ENCODE assay signal across 11 mouse cellular contexts in the genomic region with DNA sequence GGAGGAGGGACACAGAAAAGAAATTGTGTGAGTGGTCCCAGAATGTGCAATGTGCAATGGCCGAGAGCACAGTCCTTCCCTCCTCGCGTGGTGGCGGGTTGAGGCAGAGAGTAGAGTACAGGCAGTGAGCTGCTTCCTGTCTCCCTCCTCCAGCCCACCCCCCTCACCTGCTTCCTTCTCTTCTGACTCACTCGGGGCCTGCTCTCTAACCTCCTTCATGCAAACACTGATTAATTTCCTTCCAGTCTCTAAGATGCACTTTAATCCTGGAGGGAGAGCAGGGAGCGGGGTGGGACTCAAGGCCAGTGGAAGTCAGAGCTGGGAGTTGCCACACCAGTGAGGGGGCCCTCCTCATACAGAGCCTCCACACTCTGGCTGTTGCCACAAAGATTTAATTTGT. TPM values are rescaled to one million over a fixed set of nuclear protein-coding genes. Genes with fewer than 3 reads are reported as not detected.
DNase-seq lines count a peak whose midpoint lies in the region; ATAC-seq and TF ChIP-seq lines count a peak whose summit lies in the region.
"Had no signal": no experiment of that assay in that cellular context is flagged by ENCODE, and none has a peak within 500 bp of the region (broad histone marks: within the 10 kb centered on the region; RNA-seq: fewer than 3 reads in every experiment).

No protein-coding gene starts in this region.

- WGBS in forebrain, embryonic 15.5 days, result 32% methylated on average over 6 of the region's 6 CpGs
- WGBS in forebrain, embryonic 14.5 days, result 55% methylated on average over 6 of the region's 6 CpGs
- 50% methylated on average over 6 of the region's 6 CpGs for WGBS in midbrain, embryonic 13.5 days
- 46% methylated on average over 6 of the region's 6 CpGs for WGBS in midbrain, postnatal 0 days
- WGBS in intestine, embryonic 16.5 days, result 14% methylated on average over 6 of the region's 6 CpGs

- H3K9ac ChIP-seq in forebrain, embryonic 15.5 days (replicated peaks), result no peak overlapping the region
- no peak overlapping the region for H3K9ac ChIP-seq in forebrain, embryonic 14.5 days (ENCODE audit: low read length)
- no peak overlapping the region for H3K9ac ChIP-seq in midbrain, embryonic 13.5 days (replicated peaks)
- H3K9ac ChIP-seq in midbrain, postnatal 0 days (replicated peaks; ENCODE audit: low read length, poor library complexity, severe bottlenecking), result no peak overlapping the region
- H3K9ac ChIP-seq in intestine, embryonic 16.5 days (ENCODE audit: low read depth, low read length), result no peak overlapping the region
- H3K9ac ChIP-seq: hindbrain, embryonic 15.5 days; limb, embryonic 15.5 days had no signal

- no peaks in the 10 kb centered on the region for H3K27me3 ChIP-seq in forebrain, embryonic 15.5 days
- H3K27me3 ChIP-seq in forebrain, embryonic 14.5 days (replicated peaks; ENCODE audit: control insufficient read depth, insufficient read depth, low read length), result no peaks in the 10 kb centered on the region
- no peaks in the 10 kb centered on the region for H3K27me3 ChIP-seq in midbrain, embryonic 13.5 days
- no peaks in the 10 kb centered on the region for H3K27me3 ChIP-seq in midbrain, postnatal 0 days (ENCODE audit: insufficient read depth, low read length)
- no peaks in the 10 kb centered on the region for H3K27me3 ChIP-seq in intestine, embryonic 16.5 days (replicated peaks; ENCODE audit: control insufficient read depth, insufficient read depth, low read length)
- H3K27me3 ChIP-seq: hindbrain, embryonic 15.5 days; limb, embryonic 15.5 days had no signal

- H3K36me3 ChIP-seq in forebrain, embryonic 15.5 days, result no peaks in the 10 kb centered on the region
- no peaks in the 10 kb centered on the region for H3K36me3 ChIP-seq in forebrain, embryonic 14.5 days (ENCODE audit: control insufficient read depth, insufficient read depth, low read length)
- H3K36me3 ChIP-seq in midbrain, embryonic 13.5 days, result no peaks in the 10 kb centered on the region
- H3K36me3 ChIP-seq in midbrain, postnatal 0 days (ENCODE audit: insufficient read depth, low read length), result no peaks in the 10 kb centered on the region
- no peaks in the 10 kb centered on the region for H3K36me3 ChIP-seq in intestine, embryonic 16.5 days (ENCODE audit: control insufficient read depth, insufficient read depth, low read length)
- H3K36me3 ChIP-seq: hindbrain, embryonic 15.5 days; limb, embryonic 15.5 days had no signal

- H3K4me1 ChIP-seq in forebrain, embryonic 15.5 days, result peaks cover 22% of the 10 kb centered on the region
- H3K4me1 ChIP-seq in forebrain, embryonic 14.5 days (ENCODE audit: control insufficient read depth, insufficient read depth, low read length), result peaks cover 8% of the 10 kb centered on the region
- peaks cover 23% of the 10 kb centered on the region for H3K4me1 ChIP-seq in midbrain, embryonic 13.5 days (replicated peaks)
- H3K4me1 ChIP-seq in midbrain, postnatal 0 days (ENCODE audit: insufficient read depth, low read length), result no peaks in the 10 kb centered on the region
- H3K4me1 ChIP-seq in intestine, embryonic 16.5 days (ENCODE audit: control insufficient read depth, insufficient read depth, low read length), result peaks cover 15% of the 10 kb centered on the region

- DNase-seq in forebrain, embryonic 14.5 days (ENCODE audit: low spot score), result no peak
- no peak for DNase-seq in midbrain, postnatal 0 days (ENCODE audit: low spot score)
- peak; percentile 61 for DNase-seq in thymus, postnatal 25 days
- no peak for DNase-seq in right cerebral cortex, postnatal 10 days (ENCODE audit: low spot score in 2 of 2)
- no peak for DNase-seq in gastrocnemius, adult 8-10 months (ENCODE audit: low spot score in 2 of 2)
- DNase-seq: adrenal gland, postnatal 36 days had no signal

- no peak overlapping the region for H3K4me2 ChIP-seq in forebrain, embryonic 15.5 days (replicated peaks)
- no peak overlapping the region for H3K4me2 ChIP-seq in forebrain, embryonic 14.5 days (ENCODE audit: low read length)
- no peak overlapping the region for H3K4me2 ChIP-seq in midbrain, embryonic 13.5 days (replicated peaks)
- no peak overlapping the region for H3K4me2 ChIP-seq in midbrain, postnatal 0 days (ENCODE audit: low read depth, low read length, poor library complexity, severe bottlenecking)
- no peak overlapping the region for H3K4me2 ChIP-seq in intestine, embryonic 16.5 days (ENCODE audit: low read depth, low read length)
- H3K4me2 ChIP-seq: hindbrain, embryonic 15.5 days; limb, embryonic 15.5 days had no signal

- no peak for TF ChIP-seq CTCF in midbrain, postnatal 0 days (IDR thresholded peaks at IDR 0.05)

- 0 out of 2 replicates have a peak overlapping the region, but pooled peaks have one; percentile 3 for H3K27ac ChIP-seq in forebrain, embryonic 15.5 days (replicated peaks)
- no peak overlapping the region for H3K27ac ChIP-seq in forebrain, embryonic 14.5 days (ENCODE audit: low read depth, low read length)
- H3K27ac ChIP-seq in midbrain, embryonic 13.5 days, result peak overlapping the region; percentile 9; the same call in 1 of the 2 replicates
- no peak overlapping the region for H3K27ac ChIP-seq in midbrain, postnatal 0 days (ENCODE audit: low read depth, low read length)
- H3K27ac ChIP-seq in intestine, embryonic 16.5 days (ENCODE audit: low read length), result peak overlapping the region; percentile 48; the same call in 1 of the 2 replicates
- H3K27ac ChIP-seq: hindbrain, embryonic 15.5 days; limb, embryonic 15.5 days had no signal

- peak; percentile 48; the same call in 1 of the 2 replicates for ATAC-seq in forebrain, embryonic 15.5 days (replicated peaks)
- ATAC-seq in forebrain, embryonic 14.5 days, result no peak
- no peak for ATAC-seq in midbrain, embryonic 13.5 days
- ATAC-seq in midbrain, postnatal 0 days (ENCODE audit: low FRiP score), result no peak
- ATAC-seq in intestine, embryonic 16.5 days, result peak; percentile 93

- H3K4me3 ChIP-seq in forebrain, embryonic 15.5 days, result no peak overlapping the region
- H3K4me3 ChIP-seq in forebrain, embryonic 14.5 days (ENCODE audit: low read depth, low read length), result no peak overlapping the region
- no peak overlapping the region for H3K4me3 ChIP-seq in midbrain, embryonic 13.5 days (replicated peaks)
- H3K4me3 ChIP-seq in midbrain, postnatal 0 days (ENCODE audit: low read depth, low read length), result no peak overlapping the region
- no peak overlapping the region for H3K4me3 ChIP-seq in intestine, embryonic 16.5 days (ENCODE audit: low read length)
- H3K4me3 ChIP-seq: hindbrain, embryonic 15.5 days; limb, embryonic 15.5 days had no signal

- no peaks in the 10 kb centered on the region for H3K9me3 ChIP-seq in forebrain, embryonic 15.5 days
- H3K9me3 ChIP-seq in forebrain, embryonic 14.5 days (replicated peaks; ENCODE audit: control insufficient read depth, low read length), result no peaks in the 10 kb centered on the region
- no peaks in the 10 kb centered on the region for H3K9me3 ChIP-seq in midbrain, embryonic 13.5 days
- no peaks in the 10 kb centered on the region for H3K9me3 ChIP-seq in midbrain, postnatal 0 days (ENCODE audit: low read length)
- no peaks in the 10 kb centered on the region for H3K9me3 ChIP-seq in intestine, embryonic 16.5 days (ENCODE audit: control insufficient read depth, low read length)
- H3K9me3 ChIP-seq: hindbrain, embryonic 15.5 days; limb, embryonic 15.5 days had no signal

RNA-seq across cellular contexts. Expression of gene Mdga1, which starts 18.8 kb away (rescaled TPM):
- polyA plus RNA-seq in forebrain, embryonic 15.5 days (2015; fragmentation: Nextera tagmentation; extraction: Ambion mirVana), result 11.3 and 13.4 TPM in 2 replicates
- 9.4 and 9.9 TPM in 2 replicates for polyA plus RNA-seq in forebrain, embryonic 14.5 days (2014; fragmentation: Nextera tagmentation; extraction: Ambion mirVana)
- polyA plus RNA-seq in midbrain, embryonic 13.5 days (2015; fragmentation: Nextera tagmentation; extraction: Ambion mirVana), result 11.7 and 14.7 TPM in 2 replicates
- 64.7 and 81.3 TPM in 2 replicates for total RNA-seq in midbrain, postnatal 0 days (2014; rRNA removed)
- polyA plus RNA-seq in midbrain, postnatal 0 days (2015; fragmentation: Nextera tagmentation; extraction: Ambion mirVana), result 12.7 and 16.9 TPM in 2 replicates
- polyA plus RNA-seq in intestine, embryonic 16.5 days (2015; fragmentation: Nextera tagmentation; extraction: Ambion mirVana), result 0.86 and 1.6 TPM in 2 replicates
- total RNA-seq in gastrocnemius, adult 8-10 months (2022), result 10 to 100 TPM; 12.1 to 28.3 (median 24.5) TPM

RNA-seq across cellular contexts. Expression of gene Zfand3, which starts 53.4 kb away (rescaled TPM):
- polyA plus RNA-seq in forebrain, embryonic 15.5 days (2015; fragmentation: Nextera tagmentation; extraction: Ambion mirVana), result 57.0 and 64.2 TPM in 2 replicates
- 57.2 and 59.5 TPM in 2 replicates for polyA plus RNA-seq in forebrain, embryonic 14.5 days (2014; fragmentation: Nextera tagmentation; extraction: Ambion mirVana)
- 69.6 and 85.4 TPM in 2 replicates for polyA plus RNA-seq in midbrain, embryonic 13.5 days (2015; fragmentation: Nextera tagmentation; extraction: Ambion mirVana)
- total RNA-seq in midbrain, postnatal 0 days (2014; rRNA removed), result 72.2 and 90.9 TPM in 2 replicates
- polyA plus RNA-seq in midbrain, postnatal 0 days (2015; fragmentation: Nextera tagmentation; extraction: Ambion mirVana), result 41.3 and 45.2 TPM in 2 replicates
- polyA plus RNA-seq in intestine, embryonic 16.5 days (2015; fragmentation: Nextera tagmentation; extraction: Ambion mirVana), result 39.7 and 40.2 TPM in 2 replicates
- 100 to 1,000 TPM; 209 to 234 (median 219) TPM for total RNA-seq in gastrocnemius, adult 8-10 months (2022)

Comparison
In these comparisons a context has a peak if more than half of its experiments do, and no peak if none do; other contexts are left out.
1. ATAC-seq: peak in forebrain, embryonic 15.5 days (single experiment) and intestine, embryonic 16.5 days (single experiment); none in forebrain, embryonic 14.5 days (single experiment), midbrain, embryonic 13.5 days (single experiment) and midbrain, postnatal 0 days (single experiment).
2. H3K27ac ChIP-seq: peak in forebrain, embryonic 15.5 days (single experiment), midbrain, embryonic 13.5 days (single experiment) and intestine, embryonic 16.5 days (single experiment); none in forebrain, embryonic 14.5 days (single experiment) and midbrain, postnatal 0 days (single experiment).